Mouse (Mus musculus): ENCODE data around the gene Zfp791. TPM values are rescaled to one million over a fixed set of nuclear protein-coding genes. Genes with fewer than 3 reads are reported as not detected.
"Not testable (repeated sequence)": the region's sequence is repeated elsewhere in the genome, so short reads cannot be mapped to it uniquely, and the experiment has no call there.

Gene Zfp791
- 0.46 and 0.59 TPM in 2 replicates for polyA plus RNA-seq (2014; fragmentation: Nextera tagmentation; extraction: Ambion mirVana)

- Histone ChIP-seq H3K9me3 (replicated peaks; ENCODE audit: control insufficient read depth, low read length) (no peaks in the 10 kb centered on the region), H3K27ac (ENCODE audit: low read depth, low read length) (no peak within 1 kb of the TSS), H3K27me3 (ENCODE audit: control insufficient read depth, insufficient read depth, low read length) (no peaks in the 10 kb centered on the region), H3K9ac (ENCODE audit: low read depth, low read length) (no peak within 1 kb of the TSS), H3K4me3 (ENCODE audit: low read depth, low read length) (no peak within 1 kb of the TSS), H3K4me1 (ENCODE audit: control insufficient read depth, insufficient read depth, low read length) (no peaks in the 10 kb centered on the region), H3K4me2 (no peak within 1 kb of the TSS), H3K36me3 (ENCODE audit: control insufficient read depth, insufficient read depth, low read length) (no peaks in the 10 kb centered on the region)
- ATAC-seq (replicated peaks; ENCODE audit: insufficient number of reproducible peaks, low FRiP score, low TSS enrichment) = no peak
- 69% methylated on average over 3 of the region's 3 CpGs for WGBS (ENCODE audit: insufficient replicate concordance)
These were observed at the start of gene Zfp791 for GRCm38 (mm10) chr8:85122995-85123394. TSS of gene Zfp791 (minus strand) at chr8:85123095.

GRCm38 (mm10) chr8:85171291-85171690 is 48.4 kb upstream of the Zfp791 start:
- no peaks in the 10 kb centered on the region for H3K4me1 ChIP-seq (ENCODE audit: control insufficient read depth, insufficient read depth, low read length)
- H3K27me3 ChIP-seq (ENCODE audit: control insufficient read depth, insufficient read depth, low read length) = 0 out of 2 replicates have a peak, but pooled peaks cover 3% of the 10 kb centered on the region
- H3K27ac ChIP-seq (ENCODE audit: low read depth, low read length) = no peak overlapping the region
- H3K4me2 ChIP-seq = no peak overlapping the region
- H3K9ac ChIP-seq (ENCODE audit: low read depth, low read length) = no peak overlapping the region
- 30% methylated on average over 14 of the region's 14 CpGs for WGBS (ENCODE audit: insufficient replicate concordance)
- H3K4me3 ChIP-seq (ENCODE audit: low read depth, low read length) = no peak overlapping the region
- no peaks in the 10 kb centered on the region for H3K9me3 ChIP-seq (replicated peaks; ENCODE audit: control insufficient read depth, low read length)
- H3K36me3 ChIP-seq (ENCODE audit: control insufficient read depth, insufficient read depth, low read length) = no peaks in the 10 kb centered on the region
- no peak for ATAC-seq (replicated peaks; ENCODE audit: insufficient number of reproducible peaks, low FRiP score, low TSS enrichment)

GRCm38 (mm10) chr8:85151624-85152023 is 28.7 kb upstream of the Zfp791 start, which contains the start of gene Cks1brt:
TSS of gene Cks1brt (plus strand) at chr8:85151924.
- Histone ChIP-seq H3K4me3 (ENCODE audit: low read depth, low read length) (no peak within 1 kb of the TSS), H3K4me2 (no peak within 1 kb of the TSS), H3K4me1 (ENCODE audit: control insufficient read depth, insufficient read depth, low read length) (no peaks in the 10 kb centered on the region), H3K36me3 (ENCODE audit: control insufficient read depth, insufficient read depth, low read length) (no peaks in the 10 kb centered on the region), H3K9me3 (replicated peaks; ENCODE audit: control insufficient read depth, low read length) (peaks cover 17% of the 10 kb centered on the region), H3K27ac (ENCODE audit: low read depth, low read length) (no peak within 1 kb of the TSS), H3K27me3 (ENCODE audit: control insufficient read depth, insufficient read depth, low read length) (no peaks in the 10 kb centered on the region), H3K9ac (ENCODE audit: low read depth, low read length) (no peak within 1 kb of the TSS)
- no peak for ATAC-seq (replicated peaks; ENCODE audit: insufficient number of reproducible peaks, low FRiP score, low TSS enrichment)
- 67% methylated on average over 3 of the region's 3 CpGs for WGBS (ENCODE audit: insufficient replicate concordance)

DNA sequence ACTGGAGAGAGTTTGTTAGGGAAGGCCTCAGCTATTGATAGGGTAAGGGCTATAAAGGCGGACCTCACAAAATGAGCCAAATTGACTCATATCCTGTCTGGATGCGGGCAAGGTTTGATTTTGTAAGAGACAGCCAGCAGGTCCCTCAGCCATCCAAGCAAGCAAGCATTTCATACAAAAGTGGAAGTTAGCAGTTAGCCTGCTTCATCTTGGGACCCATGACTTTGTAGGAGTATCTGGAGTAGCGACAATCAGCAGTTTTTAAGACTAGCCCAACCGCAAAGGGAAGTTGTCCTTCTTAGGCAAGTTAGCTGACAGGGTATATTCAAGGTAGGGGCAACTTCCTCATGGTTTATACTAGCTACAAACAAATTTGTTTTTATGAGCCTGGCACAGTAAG is 19.6 kb upstream of the Zfp791 start:
- H3K9ac ChIP-seq (ENCODE audit: low read depth, low read length) = no peak overlapping the region
- no peak overlapping the region for H3K4me3 ChIP-seq (ENCODE audit: low read depth, low read length)
- no peaks in the 10 kb centered on the region for H3K4me1 ChIP-seq (ENCODE audit: control insufficient read depth, insufficient read depth, low read length)
- no peaks in the 10 kb centered on the region for H3K27me3 ChIP-seq (ENCODE audit: control insufficient read depth, insufficient read depth, low read length)
- WGBS (ENCODE audit: insufficient replicate concordance) = 83% methylated on average over 4 of the region's 4 CpGs
- no peaks in the 10 kb centered on the region for H3K36me3 ChIP-seq (ENCODE audit: control insufficient read depth, insufficient read depth, low read length)
- H3K9me3 ChIP-seq (replicated peaks; ENCODE audit: control insufficient read depth, low read length) = peaks cover 10% of the 10 kb centered on the region; the same call in 1 of the 2 replicates
- no peak for ATAC-seq (replicated peaks; ENCODE audit: insufficient number of reproducible peaks, low FRiP score, low TSS enrichment)
- H3K27ac ChIP-seq (ENCODE audit: low read depth, low read length) = no peak overlapping the region
- no peak overlapping the region for H3K4me2 ChIP-seq

GRCm38 (mm10) chr8:85135690-85136089 is 12.8 kb upstream of the Zfp791 start:
- H3K27me3 ChIP-seq (ENCODE audit: control insufficient read depth, insufficient read depth, low read length); H3K9me3 ChIP-seq (replicated peaks; ENCODE audit: control insufficient read depth, low read length); H3K4me3 ChIP-seq (ENCODE audit: low read depth, low read length); H3K4me2 ChIP-seq; H3K9ac ChIP-seq (ENCODE audit: low read depth, low read length); H3K4me1 ChIP-seq (ENCODE audit: control insufficient read depth, insufficient read depth, low read length); ATAC-seq (replicated peaks; ENCODE audit: insufficient number of reproducible peaks, low FRiP score, low TSS enrichment); H3K27ac ChIP-seq (ENCODE audit: low read depth, low read length); H3K36me3 ChIP-seq (ENCODE audit: control insufficient read depth, insufficient read depth, low read length): not testable (repeated sequence)
- WGBS (ENCODE audit: insufficient replicate concordance) = 77% methylated on average over 2 of the region's 2 CpGs

DNA sequence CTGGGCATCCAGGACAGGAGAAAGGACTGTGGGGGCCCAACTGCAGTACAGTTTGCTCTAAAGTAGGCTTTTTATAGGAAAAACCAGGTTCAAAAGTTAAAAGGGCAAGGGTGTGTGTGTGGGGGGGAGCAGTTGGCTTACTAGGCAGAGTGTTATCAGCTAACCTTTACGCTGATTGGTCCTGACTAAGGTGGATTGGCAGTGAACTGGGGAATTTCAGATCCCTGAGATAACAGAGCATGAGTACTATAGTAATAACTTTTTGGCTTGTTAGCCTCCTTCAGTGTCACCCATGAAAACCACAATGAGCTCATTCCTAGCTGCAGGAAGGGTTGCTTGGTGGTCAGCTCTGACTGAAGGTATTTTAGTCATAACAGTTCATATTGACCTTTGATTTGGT is 9.4 kb upstream of the Zfp791 start:
- Histone ChIP-seq H3K4me1 (ENCODE audit: control insufficient read depth, insufficient read depth, low read length) (no peaks in the 10 kb centered on the region), H3K27me3 (ENCODE audit: control insufficient read depth, insufficient read depth, low read length) (no peaks in the 10 kb centered on the region), H3K9me3 (replicated peaks; ENCODE audit: control insufficient read depth, low read length) (no peaks in the 10 kb centered on the region), H3K4me3 (ENCODE audit: low read depth, low read length) (no peak overlapping the region), H3K4me2 (no peak overlapping the region), H3K9ac (ENCODE audit: low read depth, low read length) (no peak overlapping the region), H3K36me3 (ENCODE audit: control insufficient read depth, insufficient read depth, low read length) (no peaks in the 10 kb centered on the region), H3K27ac (ENCODE audit: low read depth, low read length) (no peak overlapping the region)
- ATAC-seq (replicated peaks; ENCODE audit: insufficient number of reproducible peaks, low FRiP score, low TSS enrichment) = no peak
- WGBS (ENCODE audit: insufficient replicate concordance) = 86% methylated on average over 1 of the region's 1 CpGs

DNA sequence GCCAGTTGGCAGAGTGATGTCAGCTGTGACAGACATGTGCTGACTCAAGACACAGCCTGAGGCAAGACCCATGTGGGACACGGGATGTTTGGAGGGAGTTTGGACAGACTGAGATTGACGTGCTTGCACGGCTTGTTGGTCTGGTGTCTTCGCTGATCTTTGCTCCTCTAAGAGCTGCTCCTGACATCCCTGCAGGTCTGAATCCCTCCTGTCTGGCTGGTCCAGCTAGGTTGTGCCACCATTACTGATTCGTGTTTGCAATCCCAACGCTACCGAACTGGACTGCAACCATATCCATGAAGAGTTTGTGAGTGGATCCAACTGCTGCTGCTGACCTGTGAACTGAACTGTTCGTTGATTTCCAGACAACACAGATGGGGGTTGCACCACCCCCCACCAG is 796 bp upstream of the Zfp791 start:
- 85% methylated on average over 8 of the region's 8 CpGs for WGBS (ENCODE audit: insufficient replicate concordance)
- H3K4me3 ChIP-seq (ENCODE audit: low read depth, low read length) = no peak overlapping the region
- no peaks in the 10 kb centered on the region for H3K27me3 ChIP-seq (ENCODE audit: control insufficient read depth, insufficient read depth, low read length)
- H3K4me2 ChIP-seq = no peak overlapping the region
- no peaks in the 10 kb centered on the region for H3K4me1 ChIP-seq (ENCODE audit: control insufficient read depth, insufficient read depth, low read length)
- H3K9me3 ChIP-seq (replicated peaks; ENCODE audit: control insufficient read depth, low read length) = no peaks in the 10 kb centered on the region
- ATAC-seq (replicated peaks; ENCODE audit: insufficient number of reproducible peaks, low FRiP score, low TSS enrichment) = no peak
- H3K9ac ChIP-seq (ENCODE audit: low read depth, low read length) = no peak overlapping the region
- no peaks in the 10 kb centered on the region for H3K36me3 ChIP-seq (ENCODE audit: control insufficient read depth, insufficient read depth, low read length)
- no peak overlapping the region for H3K27ac ChIP-seq (ENCODE audit: low read depth, low read length)

DNA sequence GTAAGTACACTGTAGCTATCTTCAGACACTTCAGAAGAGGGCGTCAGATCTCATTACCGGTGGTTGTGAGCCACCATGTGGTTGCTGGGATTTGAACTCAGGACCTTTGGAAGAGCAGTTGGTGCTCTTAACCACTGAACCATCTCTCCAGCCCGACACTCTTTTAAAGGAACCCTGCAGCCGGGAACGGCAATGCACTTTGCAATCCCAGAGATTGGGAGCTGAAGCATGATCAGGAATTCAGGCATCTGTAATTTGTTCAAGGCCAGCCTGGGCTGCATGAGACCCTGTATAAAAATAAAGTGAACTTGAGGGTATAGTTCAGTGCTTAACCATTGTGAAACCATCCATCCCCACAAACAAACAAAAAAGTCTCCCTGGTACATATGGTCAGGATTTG is 2.6 kb downstream of the Zfp791 start:
- not testable (repeated sequence) for H3K27ac ChIP-seq (ENCODE audit: low read depth, low read length); H3K4me3 ChIP-seq (ENCODE audit: low read depth, low read length); H3K9ac ChIP-seq (ENCODE audit: low read depth, low read length); H3K27me3 ChIP-seq (ENCODE audit: control insufficient read depth, insufficient read depth, low read length); ATAC-seq (replicated peaks; ENCODE audit: insufficient number of reproducible peaks, low FRiP score, low TSS enrichment); H3K4me2 ChIP-seq; H3K36me3 ChIP-seq (ENCODE audit: control insufficient read depth, insufficient read depth, low read length); H3K4me1 ChIP-seq (ENCODE audit: control insufficient read depth, insufficient read depth, low read length); H3K9me3 ChIP-seq (replicated peaks; ENCODE audit: control insufficient read depth, low read length)
- WGBS (ENCODE audit: insufficient replicate concordance) = 81% methylated on average over 5 of the region's 5 CpGs
